Mouse (Mus musculus): ENCODE measurements around the gene Tmem270. TPM values are rescaled to one million over a fixed set of nuclear protein-coding genes. Genes with fewer than 3 reads are reported as not detected.
A peak's percentile ranks its signal among the peaks of the same experiment; 100 is the strongest.

The Tmem270 gene
- total RNA-seq, 2 experiments from 2014 or later: not detected

DNA sequence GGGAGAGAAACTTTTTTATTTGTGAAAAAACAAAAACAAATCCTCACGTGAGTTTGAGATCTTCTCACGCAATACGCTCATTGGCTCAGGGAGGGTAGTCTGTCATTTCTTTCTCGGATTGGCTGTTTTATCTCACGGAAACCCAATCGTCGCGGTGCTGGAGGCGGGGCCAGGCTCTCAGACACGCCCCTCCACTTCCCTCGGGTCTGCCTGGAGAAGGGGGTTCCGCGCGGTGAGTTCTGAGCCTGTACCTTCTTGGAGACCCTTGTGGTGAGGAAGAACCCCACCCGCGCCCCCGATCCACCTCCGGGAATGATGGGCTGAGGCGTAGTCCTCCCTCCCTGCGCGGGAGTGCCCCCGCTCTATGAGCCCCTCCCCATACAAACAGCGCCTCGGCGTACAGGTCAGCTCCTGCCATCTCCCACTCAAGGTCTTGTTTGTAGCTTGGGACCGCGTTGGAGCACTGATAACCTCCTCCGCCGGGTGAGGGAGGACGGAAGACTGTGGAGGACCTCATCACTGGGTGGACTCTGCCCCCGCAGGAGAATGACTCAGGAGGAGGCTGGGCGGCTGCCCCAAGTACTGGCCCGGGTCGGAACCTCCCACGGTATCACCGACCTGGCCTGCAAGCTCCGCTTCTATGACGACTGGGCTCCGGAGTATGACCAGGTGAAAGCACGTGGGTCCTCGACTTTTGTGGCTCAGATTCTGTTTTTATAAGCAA lies 25.8 kb upstream of the Tmem270 start, which contains the start of gene Mettl27:
Mettl27 (plus strand) TSS at position 190 of the 724 bp plus-strand sequence.
- peak; percentile 83 to 85 for DNase-seq
- intact Hi-C loops (cut with DNase I): no loop called here

DNA sequence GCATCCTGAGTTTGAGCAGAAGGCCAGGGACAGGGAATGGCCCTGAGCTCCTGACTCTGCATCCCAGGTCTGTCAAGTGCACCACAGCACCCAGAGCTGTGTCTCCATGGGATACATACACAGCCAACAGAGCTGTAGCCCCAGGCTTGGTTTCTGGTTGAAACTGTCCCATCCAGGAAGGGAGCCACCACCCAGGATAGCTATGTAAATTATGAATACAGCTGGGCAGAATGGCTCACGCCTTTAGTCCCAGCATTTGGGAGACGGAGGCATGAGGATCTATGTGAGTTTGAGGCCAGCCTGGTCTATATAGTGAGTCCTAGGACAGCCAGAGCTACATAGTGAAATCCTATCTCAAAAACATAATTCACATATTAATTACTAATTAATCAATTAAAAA lies 23.5 kb upstream of the Tmem270 start:
- DNase-seq: no peak
- intact Hi-C loops (cut with DNase I): no loop called here

DNA sequence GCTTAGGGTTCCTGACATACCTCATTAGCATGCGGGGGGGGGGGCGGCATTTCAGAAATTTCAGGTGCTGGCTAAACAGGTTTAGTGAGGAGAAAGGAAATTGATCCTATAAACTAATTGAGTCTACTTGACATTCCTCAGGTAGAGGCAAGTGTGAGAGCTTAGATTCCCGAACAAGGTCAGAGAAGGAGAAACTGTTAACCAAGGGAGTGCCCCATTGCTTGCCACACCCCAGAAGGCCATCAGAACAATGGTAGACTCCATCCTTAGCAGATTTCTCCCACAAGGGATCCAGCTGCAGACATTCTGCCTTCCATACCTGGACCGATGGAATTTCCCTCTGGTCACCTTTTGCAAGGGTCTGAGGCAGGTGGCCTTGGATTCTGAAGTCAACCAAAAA lies 20.2 kb upstream of the Tmem270 start:
- intact Hi-C loops (cut with DNase I): no loop called here

DNA sequence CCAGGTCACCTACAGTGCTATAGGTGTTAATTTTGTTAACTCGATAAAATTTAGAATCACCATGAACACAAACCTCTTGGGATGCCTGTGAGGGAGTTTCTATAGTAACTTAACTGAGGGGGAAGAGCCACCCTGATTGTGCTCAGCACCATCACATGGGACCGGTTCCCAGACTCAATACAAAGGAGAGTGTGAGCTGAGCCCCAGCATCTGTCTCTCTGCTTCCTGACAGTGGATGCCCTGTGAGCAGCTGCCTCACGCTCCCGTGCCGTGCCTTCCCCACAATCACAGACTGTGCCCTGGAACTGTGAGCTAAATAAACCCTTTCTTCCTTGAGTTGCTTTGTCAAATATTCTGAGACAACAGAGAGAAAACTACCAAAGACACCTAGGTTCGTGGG lies 16.6 kb upstream of the Tmem270 start:
- intact Hi-C loops (cut with DNase I): no loop called here
- DNase-seq: no peak

More for the DNA sequence above, 20.2 kb upstream of the Tmem270 start:
- no peak for DNase-seq

DNA sequence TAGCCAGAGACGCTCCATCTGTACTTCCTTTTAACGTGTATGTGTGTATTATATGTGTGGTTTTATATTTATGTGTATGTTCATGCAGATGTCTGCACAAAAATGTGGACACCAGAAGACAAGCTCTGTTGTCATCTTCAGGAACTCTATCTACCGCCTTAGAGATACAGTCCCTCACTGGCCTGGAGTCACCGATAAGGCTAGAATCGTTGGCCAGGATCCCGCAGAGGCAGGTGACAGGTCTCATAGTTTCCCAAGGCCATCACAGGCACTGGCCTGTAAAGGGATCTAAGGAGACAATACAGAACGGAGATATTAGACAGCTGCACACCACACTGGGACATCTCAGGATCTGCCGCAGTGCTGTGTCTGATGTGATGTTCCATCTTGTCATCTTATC lies 14.6 kb upstream of the Tmem270 start:
- intact Hi-C loops (cut with DNase I): no loop called here
- DNase-seq: no peak

DNA sequence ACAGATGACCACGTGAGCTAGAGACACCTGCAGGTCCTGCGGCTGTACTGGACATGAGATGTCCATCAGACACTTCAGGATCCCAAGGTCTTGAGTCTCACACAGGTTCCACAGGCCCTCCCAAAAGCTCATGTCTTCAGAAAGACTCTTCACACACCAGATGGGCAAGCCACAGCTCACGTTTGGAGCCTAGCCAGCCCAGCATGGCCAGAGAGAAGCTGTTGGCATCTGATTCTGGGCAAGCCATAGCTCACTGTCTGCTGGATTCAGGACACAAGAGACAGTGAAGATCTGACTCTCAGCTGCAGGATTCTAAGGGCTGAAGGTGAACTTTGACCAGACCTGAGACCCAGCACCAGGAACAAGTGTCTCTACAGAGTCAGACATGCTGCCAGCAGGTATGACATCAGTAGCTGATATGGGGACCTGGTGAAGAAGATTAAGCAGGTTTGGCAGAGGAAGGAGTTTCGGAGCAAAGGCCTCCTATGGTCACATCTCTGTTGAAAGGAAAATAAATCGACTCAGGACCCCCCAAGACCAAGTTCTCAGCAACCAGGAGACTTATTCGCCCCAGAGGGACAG lies 13.7 kb upstream of the Tmem270 start:
- DNase-seq: no peak
- intact Hi-C loops (cut with DNase I): no loop called here

DNA sequence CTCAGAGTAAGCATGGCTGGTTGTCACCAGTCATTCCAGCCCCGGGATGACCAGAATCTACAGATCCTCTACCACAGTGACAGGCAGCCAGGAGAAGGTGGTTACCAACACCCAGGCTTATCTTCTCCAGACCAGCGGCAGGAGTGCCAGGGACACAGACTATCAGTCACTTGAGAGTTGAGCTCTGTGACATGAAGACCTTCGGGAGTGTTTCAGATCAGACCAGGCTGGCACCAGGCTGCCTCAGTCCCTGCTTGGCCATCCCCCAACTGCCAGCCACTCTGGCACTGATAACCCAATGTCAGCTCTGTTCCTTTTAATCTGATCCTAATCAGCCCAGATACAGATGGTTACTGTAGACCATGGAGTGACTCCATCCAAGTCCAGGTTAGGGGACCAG lies 12.6 kb upstream of the Tmem270 start:
- DNase-seq: no peak

DNA sequence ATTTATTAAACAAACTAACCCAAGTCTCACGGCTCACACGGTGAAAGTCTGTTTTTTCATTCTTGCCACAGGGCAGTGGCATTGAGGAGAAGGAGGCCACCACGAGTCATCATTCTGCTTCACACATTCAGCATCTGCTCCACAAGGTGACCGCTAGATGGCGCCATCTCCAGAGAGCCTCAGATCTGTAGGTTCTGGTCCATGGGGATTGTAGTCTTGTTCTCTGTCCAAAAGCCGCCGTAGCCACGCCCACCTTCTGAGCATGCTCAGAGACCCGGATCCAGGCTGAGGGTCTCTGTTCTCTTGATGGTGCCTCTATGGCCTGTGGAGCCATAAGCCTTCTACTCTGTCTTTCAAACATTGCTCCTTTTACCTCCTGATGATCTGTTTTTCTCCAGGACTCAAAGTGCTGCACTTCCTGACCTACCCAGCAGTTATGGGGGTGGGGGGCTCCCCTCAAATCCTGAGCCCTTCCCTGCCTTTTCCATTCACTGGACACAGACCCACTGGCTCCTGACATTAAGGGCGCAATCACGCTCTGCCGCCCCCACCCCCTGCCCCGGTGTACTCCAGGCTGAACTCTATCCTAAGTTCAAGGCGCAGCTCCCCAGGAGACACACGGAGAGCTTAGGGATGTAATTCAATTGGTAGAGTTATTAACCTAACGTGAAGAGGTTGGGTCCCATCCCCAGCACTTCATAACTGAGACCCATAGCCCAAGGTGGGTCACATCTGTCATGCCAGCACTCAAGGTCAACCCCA lies 11.7 kb upstream of the Tmem270 start:
- intact Hi-C loops (cut with DNase I): no loop called here
- peak; percentile 34 to 61 for DNase-seq

More for the DNA sequence above, 12.6 kb upstream of the Tmem270 start:
- intact Hi-C loops (cut with DNase I): no loop called here

DNA sequence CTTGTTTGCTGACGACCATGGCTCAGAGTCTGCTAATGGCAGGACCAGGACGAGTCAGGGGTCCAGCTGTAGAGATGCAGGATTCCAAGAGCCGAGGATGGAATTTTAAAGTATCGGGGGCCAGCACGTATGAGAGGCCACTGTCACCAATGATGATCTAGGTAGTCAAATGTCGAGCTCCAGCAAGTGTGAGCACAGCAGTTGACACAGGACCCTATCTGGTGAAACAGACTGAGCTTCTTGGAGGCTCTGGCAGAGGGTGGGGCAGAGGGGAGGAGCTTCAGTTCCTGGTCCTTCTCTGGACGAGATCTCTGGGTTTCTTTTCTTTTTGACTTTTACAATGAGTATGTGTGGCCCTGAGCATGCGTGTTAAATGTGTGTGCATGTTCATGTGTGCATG lies 8.8 kb upstream of the Tmem270 start, which contains the start of gene Cldn13:
Cldn13 (minus strand) TSS at position 216 of the 400 bp plus-strand sequence.
- intact Hi-C loops (cut with DNase I): no loop called here
- no peak for DNase-seq

DNA sequence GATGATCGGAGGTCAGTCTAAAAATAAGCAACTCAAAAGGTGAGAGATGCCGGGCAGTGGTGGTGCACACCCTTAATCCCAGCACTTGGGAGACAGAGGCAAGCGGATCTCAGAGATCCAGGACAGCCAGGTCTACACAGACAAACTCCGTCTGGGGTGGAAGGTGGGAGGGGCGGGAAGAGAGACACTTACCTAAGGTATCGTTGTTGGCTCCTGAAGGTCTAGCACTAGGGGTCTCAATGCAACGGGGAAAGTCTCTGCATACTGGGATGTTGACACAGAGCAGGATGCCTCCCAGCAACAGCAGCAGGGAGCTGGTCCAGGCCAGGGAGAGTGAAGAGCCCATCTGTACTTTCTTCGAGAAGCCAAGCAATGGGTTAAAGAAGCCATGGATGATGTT lies 8.0 kb upstream of the Tmem270 start:
- intact Hi-C loops (cut with DNase I): no loop called here

DNA sequence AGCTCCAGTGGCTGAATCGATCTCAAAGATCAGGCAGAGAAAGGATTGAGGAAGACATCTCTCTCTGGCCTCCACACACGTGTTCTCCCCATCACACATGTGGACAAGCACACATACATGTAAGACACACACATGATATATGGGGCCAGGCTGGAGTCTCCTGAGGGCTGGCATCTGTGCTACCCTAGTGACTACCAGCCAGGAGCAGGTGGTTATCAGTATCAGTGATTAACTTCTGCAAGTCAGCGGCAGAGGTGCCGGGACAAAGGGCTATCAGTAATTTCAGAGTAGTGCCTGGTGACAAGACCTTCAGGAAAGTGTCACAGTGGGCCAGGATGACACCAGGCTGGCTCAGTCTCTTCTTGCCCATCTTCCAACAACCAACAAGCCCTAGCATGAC lies 7.2 kb upstream of the Tmem270 start:
- no peak for DNase-seq
- intact Hi-C loops (cut with DNase I): no loop called here

More for the DNA sequence above, 8.0 kb upstream of the Tmem270 start:
- DNase-seq: no peak

DNA sequence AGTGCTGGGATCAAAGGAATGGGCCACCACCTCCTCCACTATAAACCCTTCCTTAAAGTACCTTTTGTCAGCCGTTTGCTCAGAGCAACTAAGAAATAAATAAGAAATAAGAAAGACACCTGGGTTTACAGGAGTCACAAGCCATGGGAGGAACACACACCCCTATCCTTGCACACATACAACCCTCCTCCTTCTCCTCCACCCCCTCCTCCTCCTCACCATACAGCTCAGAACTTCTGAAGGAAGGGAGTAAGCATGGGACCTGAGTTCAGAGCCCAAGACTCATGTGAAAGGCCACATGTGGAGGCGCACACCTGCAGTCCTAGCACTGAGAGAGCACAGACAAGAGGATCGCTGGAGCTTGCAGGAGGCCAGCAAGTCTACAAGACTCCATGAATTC lies 6.8 kb upstream of the Tmem270 start:
- DNase-seq: no peak
- intact Hi-C loops (cut with DNase I): no loop called here

DNA sequence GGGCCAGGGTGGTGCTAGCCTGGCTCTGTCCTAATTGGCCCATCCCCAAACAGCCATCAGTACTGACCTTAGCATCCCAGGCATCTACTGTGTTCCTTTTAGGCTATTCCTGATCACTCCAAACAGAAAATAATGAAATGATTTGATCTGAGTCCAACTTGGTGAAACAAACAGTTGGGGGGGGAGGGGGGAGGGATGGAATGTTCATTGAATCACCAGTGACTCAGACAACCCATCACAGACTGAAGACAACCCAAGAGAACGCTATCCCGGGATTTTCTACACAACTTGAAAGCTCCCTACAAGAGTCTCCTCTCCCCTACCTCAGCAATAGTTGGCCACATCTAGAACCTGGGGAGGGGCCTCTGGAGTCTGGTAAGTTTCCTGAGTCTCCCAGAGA lies 5.4 kb upstream of the Tmem270 start:
- no peak for DNase-seq
- intact Hi-C loops (cut with DNase I): no loop called here

DNA sequence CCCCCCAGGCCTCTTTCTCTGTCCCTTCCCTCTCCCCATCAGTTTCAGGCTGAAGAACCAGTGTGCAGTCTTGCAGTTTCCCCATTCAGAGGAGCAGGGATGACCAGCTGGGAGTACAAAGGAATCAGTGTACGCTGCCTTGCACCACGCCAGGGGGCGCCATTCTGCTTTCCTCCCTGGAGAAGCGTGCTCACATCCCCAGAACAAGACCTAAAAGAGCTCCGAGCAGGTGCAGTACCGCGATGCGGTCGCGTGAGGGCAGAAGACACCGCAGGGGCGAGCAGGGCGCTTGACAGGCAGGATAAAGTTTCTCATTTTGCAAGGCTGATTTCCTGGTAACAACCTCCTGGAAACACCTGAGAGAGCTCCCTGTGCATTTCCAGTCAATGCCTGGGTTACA lies 602 bp upstream of the Tmem270 start:
- peak; percentile 91 to 95 for DNase-seq
- intact Hi-C loops (cut with DNase I): loop anchor here (1.0 kb wide), 1 partner anchor 58 kb away; no protein-coding TSS in a partner anchor

DNA sequence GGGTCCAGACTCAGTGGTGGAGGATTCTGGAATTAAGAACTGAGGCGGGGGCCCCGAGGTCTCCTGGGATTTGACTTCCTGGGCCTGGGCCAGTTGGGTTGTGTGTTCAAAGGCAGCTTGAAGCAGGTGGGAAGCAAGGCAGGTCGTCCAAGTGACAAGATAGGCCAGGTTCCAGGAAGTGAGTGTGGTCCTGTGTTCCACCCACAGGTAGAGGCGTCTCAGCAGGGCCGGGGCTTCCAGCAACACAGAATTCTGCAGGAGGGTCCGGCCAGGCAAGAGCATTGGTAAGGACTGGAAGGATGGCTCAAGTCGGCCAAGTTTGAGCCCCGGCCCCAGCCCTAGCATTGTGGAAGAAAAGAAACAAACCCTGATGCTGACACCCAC lies 4.9 kb downstream of the Tmem270 start:
- intact Hi-C loops (cut with DNase I): loop anchor here (1.0 to 5.0 kb wide), 5 partner anchors 19 to 407 kb away; no protein-coding TSS in a partner anchor
- no peak for DNase-seq

DNA sequence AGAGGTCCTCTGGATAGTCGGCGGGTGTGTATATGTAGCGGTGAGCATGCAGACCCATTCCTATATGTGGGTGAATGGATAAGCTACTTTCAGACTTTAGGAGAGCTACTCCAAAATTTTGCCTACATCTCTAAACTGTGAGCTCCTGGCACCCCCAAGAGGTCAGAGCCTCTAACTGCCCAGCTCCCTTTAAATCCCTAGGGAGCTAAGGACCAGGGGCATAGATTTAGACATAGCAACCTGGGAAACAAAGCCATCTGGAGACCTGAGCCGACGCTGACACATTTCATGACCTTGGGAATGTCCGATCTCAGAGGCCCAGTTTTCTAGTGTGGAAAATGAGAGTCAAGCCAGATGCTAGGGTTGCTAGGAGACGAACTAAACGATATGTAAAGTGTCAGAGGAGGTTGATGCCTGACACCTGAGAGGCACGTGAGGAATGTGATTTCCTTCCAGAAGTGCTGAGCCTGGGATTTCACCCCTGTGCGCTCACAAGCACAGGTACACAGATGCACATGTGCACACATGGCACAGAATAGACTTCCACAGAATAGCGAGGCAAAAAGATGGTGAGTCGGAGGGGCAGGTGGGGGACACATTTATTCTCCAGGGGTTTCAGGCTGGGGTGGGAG lies 5.4 kb downstream of the Tmem270 start:
- peak; percentile 62 to 64 for DNase-seq
- intact Hi-C loops (cut with DNase I): loop anchor here (1.0 to 5.0 kb wide), 5 partner anchors 19 to 406 kb away; no protein-coding TSS in a partner anchor

DNA sequence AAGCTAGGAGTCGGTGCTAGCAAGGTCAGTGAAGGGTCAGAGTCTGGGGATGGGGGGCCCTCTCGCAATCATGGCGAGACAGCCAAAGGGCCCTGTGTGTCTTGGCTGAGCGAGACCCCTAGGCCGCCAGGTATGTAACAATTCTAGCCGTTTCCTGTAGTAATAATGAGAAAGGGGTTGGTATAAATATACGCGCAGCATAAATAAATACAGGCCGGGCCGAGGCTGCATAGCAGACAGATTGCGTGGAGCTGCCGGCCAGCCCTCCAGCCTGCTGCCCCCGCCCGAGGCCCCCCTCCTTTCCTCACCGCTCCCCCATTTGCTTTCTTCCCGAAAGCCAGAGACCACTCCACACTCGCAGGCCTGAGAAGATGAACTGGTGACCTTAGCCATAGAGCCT lies 8.9 kb downstream of the Tmem270 start:
- intact Hi-C loops (cut with DNase I): no loop called here
- DNase-seq: no peak

DNA sequence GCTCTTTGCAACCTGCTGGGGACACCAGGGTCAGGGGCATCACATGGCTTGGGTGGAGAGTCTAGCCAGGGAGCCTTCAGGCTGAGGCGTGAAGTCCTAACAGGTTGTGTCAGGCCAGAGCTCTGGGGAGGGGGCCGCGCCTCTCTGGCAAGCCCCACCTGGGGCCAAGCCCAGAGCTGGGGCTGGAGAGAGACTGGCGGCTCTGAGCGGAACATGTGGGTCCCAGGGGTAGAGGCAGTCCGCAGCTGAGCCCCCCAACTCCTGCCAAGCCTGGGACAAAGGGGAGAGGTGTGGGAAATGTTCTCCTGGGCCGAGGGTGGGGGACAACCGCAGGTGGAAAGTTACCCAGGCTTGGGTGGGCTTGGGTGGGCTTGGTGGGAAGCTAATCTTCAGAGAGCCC lies 9.6 kb downstream of the Tmem270 start:
- intact Hi-C loops (cut with DNase I): no loop called here

DNA sequence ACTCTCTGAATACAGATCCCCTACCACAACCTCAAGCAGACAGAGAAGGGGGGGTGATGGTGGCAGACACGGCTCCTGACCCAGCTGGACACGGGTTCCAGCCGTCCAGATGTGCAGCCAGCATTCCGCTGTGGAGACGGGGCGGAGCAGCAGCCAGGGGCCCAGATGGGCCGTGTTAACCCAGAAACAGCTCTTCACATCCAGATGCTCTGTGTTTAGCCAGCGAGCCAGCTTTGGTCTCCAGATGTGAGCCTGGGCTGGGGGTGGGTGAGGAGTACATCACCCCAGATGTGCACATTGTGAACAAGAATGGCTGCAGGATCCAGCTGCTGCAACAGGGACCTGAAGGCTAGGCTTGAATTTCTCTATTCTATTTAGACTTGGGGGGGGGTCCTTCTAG lies 11.2 kb downstream of the Tmem270 start:
- intact Hi-C loops (cut with DNase I): no loop called here

More for the DNA sequence above, 9.6 kb downstream of the Tmem270 start:
- no peak for DNase-seq

DNA sequence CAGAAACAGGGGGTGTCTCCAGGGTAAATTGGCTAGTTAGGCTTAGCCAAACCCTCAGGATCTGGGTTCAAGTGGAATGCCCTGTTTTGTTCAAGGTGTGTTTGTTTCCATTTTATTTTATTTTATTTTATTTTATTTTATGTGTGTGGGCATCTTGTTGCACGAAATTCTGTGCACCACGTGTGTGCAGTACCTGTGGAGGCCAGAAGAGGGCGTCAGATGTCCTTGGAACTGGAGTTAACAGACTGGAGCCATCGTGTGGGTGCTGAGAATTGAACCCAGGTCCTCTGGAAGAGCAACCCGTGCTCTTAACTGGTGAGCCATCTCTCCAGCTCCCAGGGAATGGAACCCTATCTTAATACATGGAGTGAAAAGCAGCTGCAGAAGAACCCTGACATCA lies 13.8 kb downstream of the Tmem270 start:
- DNase-seq: no peak
- intact Hi-C loops (cut with DNase I): no loop called here

More for the DNA sequence above, 11.2 kb downstream of the Tmem270 start:
- peak; percentile 47 to 51 for DNase-seq

DNA sequence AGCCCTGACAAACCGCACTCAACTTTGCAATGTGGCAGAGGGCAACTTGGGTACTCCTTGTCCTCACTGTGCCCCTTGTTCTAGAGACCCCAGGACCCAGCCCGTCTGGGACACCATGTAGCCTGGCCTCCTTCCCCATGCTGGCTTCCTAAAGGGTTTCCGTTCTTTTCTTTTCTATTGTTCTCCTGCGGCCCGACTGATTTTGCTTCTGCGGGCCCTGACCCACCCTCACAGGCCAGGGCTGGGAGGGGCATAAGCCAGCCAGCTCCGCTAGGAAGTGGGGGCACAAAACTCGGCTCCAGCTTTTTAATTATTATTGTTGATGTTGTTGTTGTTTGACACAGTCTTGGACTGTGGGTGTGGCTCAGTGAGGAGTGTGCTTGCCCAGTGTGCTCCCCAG lies 15.0 kb downstream of the Tmem270 start:
- intact Hi-C loops (cut with DNase I): no loop called here
- DNase-seq: peak; percentile 32 to 42

All from heart, postnatal 36 days (tissue).